Mouse (Mus musculus) midbrain, postnatal 0 days (tissue): ENCODE measurements around the gene Stag3. TPM values are rescaled to one million over a fixed set of nuclear protein-coding genes. Genes with fewer than 3 reads are reported as not detected.

Experiments
- ATAC-seq: fragments of 200-750 bp; cut with Nextera tagmentation; 2 replicates; pipeline ENCODE4 v1.8.0; 2017; ENCODE audit warnings: moderate number of reproducible peaks, mild to moderate bottlenecking, moderate TSS enrichment, moderate library complexity; ENCODE audit not compliant: low FRiP score
- DNase-seq: peaks from one replicate; pipeline ENCODE4 v3.0.0-alpha.2; 2015; ENCODE audit warnings: low spot score
- H3K27ac ChIP-seq: fragments of 300-500 bp; sonication (generic); 2 replicates; pipeline ENCODE4 v1.5.1; 2014; ENCODE audit warnings: low read depth, mild to moderate bottlenecking, low read length, mixed read lengths
- H3K27me3 ChIP-seq: fragments of 300-500 bp; sonication (generic); 2 replicates; pipeline ENCODE4 v1.6.1; 2014; ENCODE audit warnings: low read length, control low read depth, mixed read lengths; ENCODE audit not compliant: insufficient read depth
- H3K36me3 ChIP-seq: fragments of 300-500 bp; sonication (generic); 2 replicates; pipeline ENCODE4 v1.6.1; 2014; ENCODE audit warnings: low read length, control low read depth, mixed read lengths; ENCODE audit not compliant: insufficient read depth
- H3K4me1 ChIP-seq: fragments of 300-500 bp; sonication (generic); 2 replicates; pipeline ENCODE4 v1.6.1; 2014; ENCODE audit warnings: mild to moderate bottlenecking, control low read depth, antibody characterized with exemption, low read length, mixed read lengths; ENCODE audit not compliant: insufficient read depth
- H3K4me2 ChIP-seq: fragments of 300-500 bp; sonication (generic); 2 replicates; pipeline ENCODE4 v1.6.1; 2014; ENCODE audit warnings: low read depth, mild to moderate bottlenecking, low read length, mixed read lengths; ENCODE audit not compliant: poor library complexity, severe bottlenecking
- H3K4me3 ChIP-seq: fragments of 300-500 bp; sonication (generic); 2 replicates; pipeline ENCODE4 v1.5.1; 2014; ENCODE audit warnings: low read depth, mild to moderate bottlenecking, low read length, moderate library complexity
- H3K9ac ChIP-seq: fragments of 300-500 bp; sonication (generic); replicated peaks from 2 replicates; pipeline ENCODE4 v1.6.1; 2014; ENCODE audit warnings: mild to moderate bottlenecking, low read length, moderate library complexity, mixed read lengths; ENCODE audit not compliant: poor library complexity, severe bottlenecking
- H3K9me3 ChIP-seq: fragments of 300-500 bp; sonication (generic); 2 replicates; pipeline ENCODE4 v1.6.1; 2016; ENCODE audit warnings: low read length, control low read depth
- CTCF ChIP-seq: IDR thresholded peaks from 2 replicates; pipeline ENCODE4 v1.5.1; 2016; ENCODE audit warnings: antibody characterized with exemption, mild to moderate bottlenecking
- WGBS: fragments of 180-500 bp; shearing (Covaris S2); extraction: QIAGEN DNeasy Blood & Tissue Kit; methylation state at CpG from one replicate; pipeline ENCODE4 v1.1.7; 2014; 5-methylcytosine and 5-hydroxymethylcytosine counted together
- polyA plus RNA-seq: library from polyadenylated mRNA; unstranded; fragments of >200 nt; fragmentation: Nextera tagmentation; extraction: Ambion mirVana; gene quantifications from 2 replicates; pipeline ENCODE4 v1.2.1, GENCODE M21; 2015
- total RNA-seq: library from RNA; depleted of rRNA; stranded (reverse); fragments of >200 nt; gene quantifications from 2 replicates; pipeline ENCODE4 v1.2.3, GENCODE M21; 2014; rRNA removed

The Stag3 gene
- total and polyA plus RNA-seq, 2 experiments from 2014 or later: 8.8 to 22.5 TPM

GRCm38 (mm10) chr5:138312795-138313194, 32.8 kb downstream of the Stag3 start:
- no peak for ATAC-seq
- no peaks in the 10 kb centered on the region for H3K4me1 ChIP-seq
- peaks cover 4% of the 10 kb centered on the region; the same call in 1 of the 2 replicates for H3K36me3 ChIP-seq
- no peaks in the 10 kb centered on the region for H3K9me3 ChIP-seq
- no peak overlapping the region for H3K9ac ChIP-seq
- 81% methylated on average over 3 of the region's 3 CpGs for WGBS
- no peak for DNase-seq
- H3K4me3 ChIP-seq: no peak overlapping the region
- no peak overlapping the region for H3K4me2 ChIP-seq
- no peak overlapping the region for H3K27ac ChIP-seq
- no peak for TF ChIP-seq CTCF
- H3K27me3 ChIP-seq: no peaks in the 10 kb centered on the region

GRCm38 (mm10) chr5:138341661-138342060, 61.6 kb downstream of the Stag3 start, which contains the start of gene Pvrig:
TSS of gene Pvrig (plus strand) at chr5:138341961.
- ATAC-seq: no peak
- no peak within 1 kb of the TSS for H3K4me2 ChIP-seq
- no peaks in the 10 kb centered on the region for H3K27me3 ChIP-seq
- no peaks in the 10 kb centered on the region for H3K36me3 ChIP-seq
- H3K4me1 ChIP-seq: no peaks in the 10 kb centered on the region
- DNase-seq: no peak
- no peaks in the 10 kb centered on the region for H3K9me3 ChIP-seq
- H3K4me3 ChIP-seq: no peak within 1 kb of the TSS
- H3K27ac ChIP-seq: no peak within 1 kb of the TSS
- no peak within 1 kb of the TSS for H3K9ac ChIP-seq
- 76% methylated on average over 2 of the region's 2 CpGs for WGBS
- no peak for TF ChIP-seq CTCF

GRCm38 (mm10) chr5:138343216-138343615, 63.2 kb downstream of the Stag3 start:
- no peaks in the 10 kb centered on the region for H3K4me1 ChIP-seq
- 92% methylated on average over 3 of the region's 3 CpGs for WGBS
- DNase-seq (no peak), ATAC-seq (no peak)
- H3K9me3 ChIP-seq: no peaks in the 10 kb centered on the region
- H3K9ac ChIP-seq: no peak overlapping the region
- no peak overlapping the region for H3K27ac ChIP-seq
- H3K4me2 ChIP-seq: no peak overlapping the region
- H3K36me3 ChIP-seq: no peaks in the 10 kb centered on the region
- no peaks in the 10 kb centered on the region for H3K27me3 ChIP-seq
- TF ChIP-seq CTCF: no peak
- no peak overlapping the region for H3K4me3 ChIP-seq

Other genes with a start within 250 kb of the Stag3 start
- gene Smok3c, start 227.0 kb upstream of the Stag3 start, total RNA-seq: not detected in 2 replicates
- gene Smok3c, start 227.0 kb upstream of the Stag3 start, polyA plus RNA-seq: not detected in 2 replicates
- 40.4 and 45.3 TPM in 2 replicates for gene Zkscan1, start 195.2 kb upstream of the Stag3 start, total RNA-seq
- gene Zkscan1, start 195.2 kb upstream of the Stag3 start, polyA plus RNA-seq: 11.4 and 11.6 TPM in 2 replicates
- gene Zscan21, start 163.3 kb upstream of the Stag3 start, total RNA-seq: 20.7 and 22.1 TPM in 2 replicates
- gene Zscan21, start 163.3 kb upstream of the Stag3 start, polyA plus RNA-seq: 54.3 and 57.1 TPM in 2 replicates
- gene Zfp113, start 124.5 kb upstream of the Stag3 start, total RNA-seq: 6.4 and 7.2 TPM in 2 replicates
- 7.0 and 7.3 TPM in 2 replicates for gene Zfp113, start 124.5 kb upstream of the Stag3 start, polyA plus RNA-seq
- gene Cops6, start 119.2 kb upstream of the Stag3 start, total RNA-seq: 50.9 and 54.3 TPM in 2 replicates
- 283 and 299 TPM in 2 replicates for gene Cops6, start 119.2 kb upstream of the Stag3 start, polyA plus RNA-seq
- gene Ap4m1, start 108.2 kb upstream of the Stag3 start, total RNA-seq: 60.8 and 62.6 TPM in 2 replicates
- gene Ap4m1, start 108.2 kb upstream of the Stag3 start, polyA plus RNA-seq: 17.2 and 17.5 TPM in 2 replicates
- 27.8 and 31.0 TPM in 2 replicates for gene Mcm7, start 107.8 kb upstream of the Stag3 start, total RNA-seq
- gene Mcm7, start 107.8 kb upstream of the Stag3 start, polyA plus RNA-seq: 37.9 and 39.6 TPM in 2 replicates
- 61.1 and 90.3 TPM in 2 replicates for gene Taf6, start 92.8 kb upstream of the Stag3 start, total RNA-seq
- 49.0 and 49.8 TPM in 2 replicates for gene Taf6, start 92.8 kb upstream of the Stag3 start, polyA plus RNA-seq
- gene Cnpy4, start 92.8 kb upstream of the Stag3 start, total RNA-seq: 11.7 and 14.0 TPM in 2 replicates
- gene Cnpy4, start 92.8 kb upstream of the Stag3 start, polyA plus RNA-seq: 21.7 and 21.8 TPM in 2 replicates
- 15.6 and 16.2 TPM in 2 replicates for gene Mblac1, start 85.9 kb upstream of the Stag3 start, total RNA-seq
- 11.2 and 11.9 TPM in 2 replicates for gene Mblac1, start 85.9 kb upstream of the Stag3 start, polyA plus RNA-seq
- not detected in 2 replicates for gene Nxpe5, start 54.3 kb upstream of the Stag3 start, total RNA-seq
- gene Nxpe5, start 54.3 kb upstream of the Stag3 start, polyA plus RNA-seq: not detected in 2 replicates
- gene Lamtor4, start 24.8 kb upstream of the Stag3 start, total RNA-seq: 59.1 and 79.6 TPM in 2 replicates
- gene Lamtor4, start 24.8 kb upstream of the Stag3 start, polyA plus RNA-seq: 99.8 and 104 TPM in 2 replicates
- 73.1 and 79.2 TPM in 2 replicates for gene BC037034, start 16.2 kb upstream of the Stag3 start, total RNA-seq
- 15.4 and 17.3 TPM in 2 replicates for gene BC037034, start 16.2 kb upstream of the Stag3 start, polyA plus RNA-seq
- 0.71 and 1.4 TPM in 2 replicates for gene Gal3st4, start 7.4 kb upstream of the Stag3 start, total RNA-seq
- gene Gal3st4, start 7.4 kb upstream of the Stag3 start, polyA plus RNA-seq: 1.7 TPM in 2 replicates
- 0.11 TPM in 1 of 2 replicates, not detected in the other for gene Gm43720, start 282 bp upstream of the Stag3 start, total RNA-seq
- gene Gm43720, start 282 bp upstream of the Stag3 start, polyA plus RNA-seq: 0.05 TPM in 1 of 2 replicates, not detected in the other
- gene Gpc2, start 235 bp upstream of the Stag3 start, total RNA-seq: 134 and 154 TPM in 2 replicates
- 50.5 and 50.7 TPM in 2 replicates for gene Gpc2, start 235 bp upstream of the Stag3 start, polyA plus RNA-seq
- gene Pvrig, start 61.7 kb downstream of the Stag3 start, total RNA-seq: 0.55 TPM in 1 of 2 replicates, not detected in the other
- not detected in 2 replicates for gene Pvrig, start 61.7 kb downstream of the Stag3 start, polyA plus RNA-seq
- 46.9 and 51.1 TPM in 2 replicates for gene Zfp157, start 161.2 kb downstream of the Stag3 start, total RNA-seq
- 44.4 and 45.3 TPM in 2 replicates for gene Zfp157, start 161.2 kb downstream of the Stag3 start, polyA plus RNA-seq